Mouse (Mus musculus): ENCODE results near the gene Rbck1. TPM values are rescaled to one million over a fixed set of nuclear protein-coding genes. Genes with fewer than 3 reads are reported as not detected.

Rbck1 gene
- 98.5 and 107 TPM in 2 replicates for polyA plus RNA-seq (2014; fragmentation: Nextera tagmentation; extraction: Ambion mirVana)

DNA sequence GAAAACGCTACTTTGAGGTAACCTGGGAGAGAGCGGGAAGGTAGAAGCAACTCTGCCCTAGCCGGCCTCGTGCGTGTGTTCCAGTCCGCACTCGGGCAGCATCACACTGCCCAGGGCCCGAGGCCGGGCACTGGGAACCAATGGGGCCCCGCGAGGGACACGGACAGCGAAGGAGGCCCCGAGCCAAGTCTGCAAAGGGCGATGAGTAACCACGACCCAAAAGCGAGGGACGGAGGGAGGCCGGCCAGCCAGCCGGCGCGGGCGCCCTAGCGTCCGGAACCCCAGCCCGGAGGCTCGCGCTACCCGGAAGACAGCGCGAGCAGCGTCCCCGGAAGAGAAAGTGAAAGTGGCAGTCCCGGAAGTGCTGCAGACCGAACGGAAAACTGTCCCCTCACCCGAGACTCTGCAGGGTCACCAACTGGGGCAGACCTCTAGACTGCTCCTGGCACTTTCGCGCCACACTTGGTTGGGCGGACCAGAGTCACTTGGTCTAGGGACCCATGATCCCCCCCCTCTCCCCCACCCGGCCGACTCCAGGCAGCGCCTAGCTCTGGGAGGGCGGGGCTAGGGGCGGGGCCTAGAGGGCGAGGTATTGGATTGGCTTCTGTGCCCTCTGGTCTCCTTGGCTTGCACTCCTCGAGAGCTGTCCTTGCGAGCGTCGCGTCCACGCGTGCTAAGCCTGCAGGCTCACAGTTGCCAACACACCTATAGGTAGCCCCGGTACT, at the start of gene Rbck1:
TSS of gene Rbck1 (minus strand) at position 553 of the 725 bp plus-strand sequence.
- H3K27ac ChIP-seq (ENCODE audit: low read depth, low read length): peak within 1 kb of the TSS; percentile 72
- under 1% methylated on average over 54 of the region's 54 CpGs for WGBS

DNA sequence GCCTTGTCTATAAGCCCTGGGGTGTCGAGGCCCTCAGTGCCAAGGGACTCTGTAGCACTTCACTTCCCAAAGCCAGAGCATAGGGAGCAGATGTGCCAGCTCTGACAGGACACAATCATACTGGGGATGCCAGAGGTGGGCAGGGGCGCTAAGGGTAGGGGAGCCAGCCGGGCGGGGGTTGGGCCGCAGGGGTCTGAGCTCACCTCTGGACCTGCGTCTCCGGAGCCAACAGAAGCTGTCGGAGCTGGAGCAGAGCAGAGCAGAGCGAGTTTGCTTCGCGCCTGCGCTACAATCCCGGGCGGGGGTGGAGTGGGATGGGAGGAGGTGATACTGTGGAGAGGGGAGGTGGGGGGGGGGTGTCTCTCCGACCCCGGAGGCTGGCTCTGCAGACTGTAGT, 43.9 kb upstream of the Rbck1 start, which contains the start of gene Nrsn2:
TSS of gene Nrsn2 (minus strand) at position 294 of the 397 bp plus-strand sequence.
- H3K9me3 ChIP-seq (ENCODE audit: control insufficient read depth, low read length): no peaks in the 10 kb centered on the region
- peak within 1 kb of the TSS; percentile 53 for H3K9ac ChIP-seq (replicated peaks; ENCODE audit: low read depth, low read length)
- H3K27ac ChIP-seq (ENCODE audit: low read depth, low read length): peak within 1 kb of the TSS; percentile 91
- H3K4me2 ChIP-seq (ENCODE audit: low read depth, low read length): peak within 1 kb of the TSS; percentile 53
- H3K27me3 ChIP-seq (ENCODE audit: control insufficient read depth, insufficient read depth, low read length): no peaks in the 10 kb centered on the region
- peak within 1 kb of the TSS; percentile 34 for H3K4me3 ChIP-seq (ENCODE audit: low read depth, low read length)
- peaks cover 17% of the 10 kb centered on the region for H3K4me1 ChIP-seq (ENCODE audit: control insufficient read depth, insufficient read depth, low read length)
- H3K36me3 ChIP-seq (ENCODE audit: control insufficient read depth, insufficient read depth, low read length): no peaks in the 10 kb centered on the region
- 1% methylated on average over 16 of the region's 16 CpGs for WGBS
- ATAC-seq (ENCODE audit: low read depth): peak; percentile 87

More for the DNA sequence above, at the start of gene Rbck1:
- Histone ChIP-seq H3K9ac (replicated peaks; ENCODE audit: low read depth, low read length) (peak within 1 kb of the TSS; percentile 89), H3K4me3 (ENCODE audit: low read depth, low read length) (peak within 1 kb of the TSS; percentile 93), H3K27me3 (ENCODE audit: control insufficient read depth, insufficient read depth, low read length) (peaks cover 2% of the 10 kb centered on the region; the same call in 1 of the 2 replicates), H3K36me3 (ENCODE audit: control insufficient read depth, insufficient read depth, low read length) (peaks cover 15% of the 10 kb centered on the region), H3K4me1 (ENCODE audit: control insufficient read depth, insufficient read depth, low read length) (peaks cover 13% of the 10 kb centered on the region; the same call in 1 of the 2 replicates), H3K9me3 (ENCODE audit: control insufficient read depth, low read length) (no peaks in the 10 kb centered on the region), H3K4me2 (ENCODE audit: low read depth, low read length) (peak within 1 kb of the TSS; percentile 79)
- peak; percentile 97 for ATAC-seq (ENCODE audit: low read depth)

GRCm38 (mm10) chr2:152375652-152376344, 43.3 kb upstream of the Rbck1 start:
- 2% methylated on average over 21 of the region's 21 CpGs for WGBS
- no peaks in the 10 kb centered on the region for H3K27me3 ChIP-seq (ENCODE audit: control insufficient read depth, insufficient read depth, low read length)
- H3K27ac ChIP-seq (ENCODE audit: low read depth, low read length): peak overlapping the region; percentile 91
- H3K4me1 ChIP-seq (ENCODE audit: control insufficient read depth, insufficient read depth, low read length): peaks cover 17% of the 10 kb centered on the region
- no peaks in the 10 kb centered on the region for H3K36me3 ChIP-seq (ENCODE audit: control insufficient read depth, insufficient read depth, low read length)
- peak; percentile 88 for ATAC-seq (ENCODE audit: low read depth)
- peak overlapping the region; percentile 53 for H3K9ac ChIP-seq (replicated peaks; ENCODE audit: low read depth, low read length)
- peak overlapping the region; percentile 34 for H3K4me3 ChIP-seq (ENCODE audit: low read depth, low read length)
- no peaks in the 10 kb centered on the region for H3K9me3 ChIP-seq (ENCODE audit: control insufficient read depth, low read length)
- peak overlapping the region; percentile 53 for H3K4me2 ChIP-seq (ENCODE audit: low read depth, low read length)

DNA sequence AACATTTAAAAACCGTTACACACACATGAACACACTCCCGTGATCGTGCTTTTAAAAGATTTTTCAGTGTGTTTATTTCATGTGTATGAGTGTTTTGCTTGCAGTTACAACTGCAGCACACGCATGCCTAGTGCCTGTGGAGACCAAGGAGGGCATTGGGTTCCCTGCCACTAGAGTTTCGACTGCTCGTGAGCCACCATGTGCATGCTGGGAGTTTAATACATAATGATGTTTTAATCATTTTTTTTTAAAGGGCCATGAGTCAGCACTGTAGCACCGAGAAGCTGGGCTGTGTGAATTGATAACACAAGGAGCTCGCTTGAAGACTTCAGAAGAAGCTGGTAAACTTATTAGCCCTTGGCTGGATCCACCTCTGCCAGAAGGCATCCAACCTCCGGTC, 41.1 kb upstream of the Rbck1 start:
- Histone ChIP-seq H3K36me3 (ENCODE audit: control insufficient read depth, insufficient read depth, low read length) (no peaks in the 10 kb centered on the region), H3K27me3 (ENCODE audit: control insufficient read depth, insufficient read depth, low read length) (no peaks in the 10 kb centered on the region), H3K4me3 (ENCODE audit: low read depth, low read length) (no peak overlapping the region), H3K4me2 (ENCODE audit: low read depth, low read length) (no peak overlapping the region), H3K9ac (replicated peaks; ENCODE audit: low read depth, low read length) (no peak overlapping the region), H3K27ac (ENCODE audit: low read depth, low read length) (no peak overlapping the region), H3K4me1 (ENCODE audit: control insufficient read depth, insufficient read depth, low read length) (peaks cover 17% of the 10 kb centered on the region), H3K9me3 (ENCODE audit: control insufficient read depth, low read length) (no peaks in the 10 kb centered on the region)
- ATAC-seq (ENCODE audit: low read depth): no peak
- 82% methylated on average over 9 of the region's 9 CpGs for WGBS

GRCm38 (mm10) chr2:152372661-152373060, 40.2 kb upstream of the Rbck1 start:
- H3K9me3 ChIP-seq (ENCODE audit: control insufficient read depth, low read length): no peaks in the 10 kb centered on the region
- 75% methylated on average over 4 of the region's 4 CpGs for WGBS
- H3K4me3 ChIP-seq (ENCODE audit: low read depth, low read length): no peak overlapping the region
- no peaks in the 10 kb centered on the region for H3K36me3 ChIP-seq (ENCODE audit: control insufficient read depth, insufficient read depth, low read length)
- H3K27me3 ChIP-seq (ENCODE audit: control insufficient read depth, insufficient read depth, low read length): no peaks in the 10 kb centered on the region
- ATAC-seq (ENCODE audit: low read depth): no peak
- no peak overlapping the region for H3K4me2 ChIP-seq (ENCODE audit: low read depth, low read length)
- no peak overlapping the region for H3K27ac ChIP-seq (ENCODE audit: low read depth, low read length)
- H3K4me1 ChIP-seq (ENCODE audit: control insufficient read depth, insufficient read depth, low read length): peaks cover 17% of the 10 kb centered on the region
- H3K9ac ChIP-seq (replicated peaks; ENCODE audit: low read depth, low read length): no peak overlapping the region

GRCm38 (mm10) chr2:152372104-152372503, 39.7 kb upstream of the Rbck1 start:
- no peak overlapping the region for H3K9ac ChIP-seq (replicated peaks; ENCODE audit: low read depth, low read length)
- H3K4me3 ChIP-seq (ENCODE audit: low read depth, low read length): no peak overlapping the region
- H3K27me3 ChIP-seq (ENCODE audit: control insufficient read depth, insufficient read depth, low read length): no peaks in the 10 kb centered on the region
- no peak for ATAC-seq (ENCODE audit: low read depth)
- no peak overlapping the region for H3K27ac ChIP-seq (ENCODE audit: low read depth, low read length)
- H3K36me3 ChIP-seq (ENCODE audit: control insufficient read depth, insufficient read depth, low read length): no peaks in the 10 kb centered on the region
- H3K4me1 ChIP-seq (ENCODE audit: control insufficient read depth, insufficient read depth, low read length): peaks cover 17% of the 10 kb centered on the region
- no peak overlapping the region for H3K4me2 ChIP-seq (ENCODE audit: low read depth, low read length)
- 82% methylated on average over 7 of the region's 7 CpGs for WGBS
- no peaks in the 10 kb centered on the region for H3K9me3 ChIP-seq (ENCODE audit: control insufficient read depth, low read length)

DNA sequence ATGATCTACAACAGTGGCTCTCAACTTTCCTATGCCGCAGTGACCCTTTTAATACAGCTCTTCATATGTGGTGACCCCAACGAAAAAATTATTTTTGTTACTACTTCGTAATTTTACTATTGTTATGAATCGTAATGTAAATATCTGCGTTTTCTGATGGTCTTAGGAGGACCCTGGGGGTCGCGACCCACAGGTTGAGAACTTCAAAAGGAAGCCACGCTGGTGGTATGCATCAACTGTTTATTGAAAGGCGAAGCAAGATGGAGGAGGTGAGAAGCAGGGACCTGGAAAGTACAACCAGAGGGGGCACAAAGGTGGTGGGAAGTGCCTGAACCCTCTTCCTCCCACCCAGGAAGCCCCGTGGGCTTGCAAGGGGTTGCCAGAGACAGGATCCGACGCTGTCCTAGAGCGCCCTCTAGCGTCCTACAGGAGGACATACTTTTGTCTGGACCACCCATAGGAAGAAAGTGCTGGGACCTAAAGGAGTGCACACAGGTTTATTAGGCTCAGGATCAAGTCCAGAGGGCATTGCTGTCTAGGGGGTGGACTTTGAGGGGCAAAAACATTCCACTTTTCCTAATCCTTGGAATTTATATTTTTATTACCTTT, 36.2 kb upstream of the Rbck1 start:
- 30% methylated on average over 14 of the region's 14 CpGs for WGBS
- Histone ChIP-seq H3K4me3 (ENCODE audit: low read depth, low read length) (no peak overlapping the region), H3K27me3 (ENCODE audit: control insufficient read depth, insufficient read depth, low read length) (no peaks in the 10 kb centered on the region), H3K9me3 (ENCODE audit: control insufficient read depth, low read length) (no peaks in the 10 kb centered on the region), H3K36me3 (ENCODE audit: control insufficient read depth, insufficient read depth, low read length) (no peaks in the 10 kb centered on the region), H3K27ac (ENCODE audit: low read depth, low read length) (no peak overlapping the region), H3K9ac (replicated peaks; ENCODE audit: low read depth, low read length) (no peak overlapping the region), H3K4me1 (ENCODE audit: control insufficient read depth, insufficient read depth, low read length) (0 out of 2 replicates have a peak, but pooled peaks cover 3% of the 10 kb centered on the region), H3K4me2 (ENCODE audit: low read depth, low read length) (no peak overlapping the region)
- peak; percentile 56; the same call in 1 of the 2 replicates for ATAC-seq (ENCODE audit: low read depth)

DNA sequence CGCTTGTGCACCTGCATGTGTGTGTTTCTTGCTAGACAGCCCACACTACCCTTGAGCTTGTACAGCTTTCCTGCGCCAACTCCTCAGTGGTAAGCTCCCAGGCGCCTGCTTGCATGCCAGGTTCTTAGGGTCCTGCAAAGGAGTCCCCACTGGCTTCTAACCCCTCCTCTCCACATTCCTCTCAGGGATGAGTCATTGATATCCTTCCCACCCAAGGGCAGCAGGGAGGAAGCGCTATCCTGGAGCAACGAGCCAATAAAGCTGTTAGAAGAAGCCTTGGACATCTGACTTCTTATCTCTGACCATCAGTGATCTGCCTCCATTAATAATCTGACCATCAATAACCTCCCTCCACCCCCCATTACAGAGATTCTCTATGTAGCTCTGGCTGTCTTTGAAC, 35.5 kb upstream of the Rbck1 start:
- H3K9ac ChIP-seq (replicated peaks; ENCODE audit: low read depth, low read length): no peak overlapping the region
- no peaks in the 10 kb centered on the region for H3K27me3 ChIP-seq (ENCODE audit: control insufficient read depth, insufficient read depth, low read length)
- H3K27ac ChIP-seq (ENCODE audit: low read depth, low read length): no peak overlapping the region
- 81% methylated on average over 5 of the region's 5 CpGs for WGBS
- H3K4me3 ChIP-seq (ENCODE audit: low read depth, low read length): no peak overlapping the region
- H3K36me3 ChIP-seq (ENCODE audit: control insufficient read depth, insufficient read depth, low read length): no peaks in the 10 kb centered on the region
- H3K9me3 ChIP-seq (ENCODE audit: control insufficient read depth, low read length): no peaks in the 10 kb centered on the region
- H3K4me2 ChIP-seq (ENCODE audit: low read depth, low read length): no peak overlapping the region
- ATAC-seq (ENCODE audit: low read depth): no peak
- 0 out of 2 replicates have a peak, but pooled peaks cover 5% of the 10 kb centered on the region for H3K4me1 ChIP-seq (ENCODE audit: control insufficient read depth, insufficient read depth, low read length)
